Mouse (Mus musculus): ENCODE measurements around the gene Ptpn5.

DNA sequence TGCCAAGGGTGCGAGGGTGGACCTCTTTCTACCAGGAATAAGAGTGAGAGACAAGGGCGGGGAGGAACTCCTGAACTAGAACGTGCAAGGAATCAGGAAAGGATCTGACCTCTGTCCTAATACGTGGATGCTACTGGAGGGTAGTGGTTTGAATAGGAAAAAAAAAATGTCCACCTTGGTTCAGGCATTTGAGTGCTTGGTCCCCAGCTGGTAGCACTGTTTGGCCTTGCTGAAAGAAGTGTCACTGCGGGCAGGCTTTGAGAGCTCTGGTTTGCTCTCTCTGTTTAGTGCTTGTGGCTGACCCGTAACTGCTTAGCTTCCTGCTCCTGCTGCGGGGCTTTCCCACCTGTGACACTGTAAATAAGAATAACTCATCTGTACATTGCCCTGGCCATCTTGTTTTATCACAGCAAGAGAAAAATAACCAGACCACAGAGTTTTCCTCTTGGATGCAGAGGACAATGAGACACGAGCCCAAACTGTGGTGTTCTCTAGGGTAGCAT is 6.4 kb upstream of the Ptpn5 start:
- TF ChIP-seq GATA1 (IDR thresholded peaks at IDR 0.05; ENCODE audit: low read length) = no peak
- no peak for TF ChIP-seq TAL1 (IDR thresholded peaks at IDR 0.05; ENCODE audit: low read length)

Measured in erythroblast, embryonic 14.5 days (primary cell).